Mouse (Mus musculus) heart, adult 11 months (tissue): ENCODE measurements around the gene Gm4353.

Experiments
- DNase-seq: peaks from one replicate; pipeline ENCODE4 v3.0.0; 2022

The Gm4353 gene

DNA sequence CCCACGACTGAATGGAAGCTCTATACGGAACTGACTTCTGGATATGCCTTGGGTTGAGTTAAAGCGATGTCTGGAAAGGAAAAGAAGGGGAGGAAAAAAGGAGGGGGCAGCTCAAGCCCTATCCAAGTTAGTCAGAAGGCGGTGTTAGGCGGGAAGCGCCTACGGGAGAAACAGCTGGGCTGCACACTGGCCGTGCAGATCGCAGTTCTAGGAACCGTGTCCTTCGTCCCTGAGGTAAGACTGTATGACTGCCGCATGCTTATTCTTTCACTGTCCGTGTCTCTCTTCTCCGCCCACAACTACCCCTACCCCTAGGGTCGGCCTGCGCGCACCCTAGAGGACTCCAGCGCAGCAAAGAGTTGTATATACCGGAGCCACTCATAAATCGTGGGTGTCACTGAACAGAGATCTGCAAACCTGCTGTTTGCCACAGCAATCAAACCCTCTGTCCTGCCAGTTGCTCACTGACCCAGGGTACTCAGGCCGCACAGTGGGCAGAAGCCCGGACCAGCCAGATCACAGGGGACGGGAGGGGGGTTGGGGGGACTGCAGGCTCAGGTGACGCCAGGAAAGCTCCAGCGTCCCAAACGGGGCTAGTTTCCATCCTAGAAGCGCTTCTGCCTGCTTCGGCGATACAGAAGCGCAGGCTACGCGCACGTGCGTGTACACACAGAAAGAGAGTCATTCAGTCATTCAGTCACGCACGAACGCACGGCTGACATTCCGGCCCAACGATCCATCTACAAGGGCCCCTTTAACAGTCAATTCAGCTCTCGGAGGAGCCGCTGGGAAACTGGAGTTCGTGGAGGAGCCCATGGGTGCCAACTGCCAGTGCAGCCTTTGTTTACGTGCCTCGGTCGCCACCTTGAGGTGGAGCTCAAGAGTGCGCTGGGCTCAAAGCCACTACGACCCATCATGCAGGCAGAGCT, 44.6 kb downstream of the Gm4353 start:
- DNase-seq = peak; percentile 97

DNA sequence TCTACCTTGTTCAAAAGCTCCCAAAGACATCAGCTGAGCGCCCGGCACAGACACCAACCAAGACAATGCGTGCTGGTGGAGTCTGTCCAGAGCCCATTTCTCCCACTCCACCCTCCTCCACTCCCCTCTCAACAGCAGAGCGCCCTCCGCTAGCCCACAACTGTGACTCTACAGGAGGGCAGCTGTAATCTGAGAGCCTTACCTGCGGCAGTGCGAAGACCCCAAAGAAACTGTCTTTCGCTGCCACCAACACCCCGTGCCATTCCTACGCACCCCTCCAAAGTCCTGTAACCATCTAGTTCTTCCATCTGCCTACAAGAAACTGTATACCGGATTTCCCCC, 45.3 kb downstream of the Gm4353 start, which contains the start of gene 1110004F10Rik:
Gene 1110004F10Rik (plus strand): TSS at position 202 of the 342 bp plus-strand sequence.
- DNase-seq = peak; percentile 87

DNA sequence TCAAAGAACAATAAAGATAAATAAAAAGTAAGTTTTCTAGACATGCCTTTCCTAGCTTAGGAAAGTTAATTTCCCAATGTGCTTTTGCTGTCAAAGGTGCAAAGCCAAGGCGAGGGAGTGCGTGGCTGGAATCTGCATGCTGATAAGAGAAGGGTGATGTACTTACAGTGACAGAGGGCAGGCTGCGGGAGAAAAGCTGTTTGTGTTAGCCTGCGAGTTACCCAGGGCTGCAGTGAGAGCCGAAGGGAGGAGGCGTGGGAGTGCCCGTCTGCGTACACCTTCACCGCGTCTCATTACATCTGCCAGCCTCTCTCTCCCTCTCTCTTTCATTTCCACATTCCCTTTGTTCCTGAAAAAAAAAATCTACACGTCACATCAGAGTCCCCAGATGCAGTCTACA, 45.9 kb downstream of the Gm4353 start, which contains the start of gene Sox6:
Gene Sox6 (minus strand): TSS at position 286 of the 400 bp plus-strand sequence.
- peak; percentile 85 for DNase-seq

DNA sequence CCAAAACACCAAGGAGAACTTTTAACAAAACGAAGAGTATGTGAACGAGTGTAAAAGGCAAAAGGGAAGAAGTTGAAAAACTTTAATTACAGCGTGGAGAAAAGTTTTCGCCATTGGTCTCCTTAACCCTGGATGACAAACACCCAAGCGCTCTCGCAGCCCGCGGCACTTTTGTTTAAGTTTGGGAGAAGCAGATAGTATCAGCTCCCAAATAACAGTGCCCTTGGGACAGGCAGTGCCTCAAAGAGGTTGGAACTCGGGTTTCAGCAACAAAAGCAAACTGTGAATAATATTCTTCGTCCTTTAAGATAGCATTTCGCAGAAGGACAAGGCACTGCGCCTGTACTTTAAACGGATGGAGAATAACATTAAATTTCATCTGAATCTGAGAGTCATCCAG, 46.4 kb downstream of the Gm4353 start:
- peak; percentile 71 for DNase-seq

DNA sequence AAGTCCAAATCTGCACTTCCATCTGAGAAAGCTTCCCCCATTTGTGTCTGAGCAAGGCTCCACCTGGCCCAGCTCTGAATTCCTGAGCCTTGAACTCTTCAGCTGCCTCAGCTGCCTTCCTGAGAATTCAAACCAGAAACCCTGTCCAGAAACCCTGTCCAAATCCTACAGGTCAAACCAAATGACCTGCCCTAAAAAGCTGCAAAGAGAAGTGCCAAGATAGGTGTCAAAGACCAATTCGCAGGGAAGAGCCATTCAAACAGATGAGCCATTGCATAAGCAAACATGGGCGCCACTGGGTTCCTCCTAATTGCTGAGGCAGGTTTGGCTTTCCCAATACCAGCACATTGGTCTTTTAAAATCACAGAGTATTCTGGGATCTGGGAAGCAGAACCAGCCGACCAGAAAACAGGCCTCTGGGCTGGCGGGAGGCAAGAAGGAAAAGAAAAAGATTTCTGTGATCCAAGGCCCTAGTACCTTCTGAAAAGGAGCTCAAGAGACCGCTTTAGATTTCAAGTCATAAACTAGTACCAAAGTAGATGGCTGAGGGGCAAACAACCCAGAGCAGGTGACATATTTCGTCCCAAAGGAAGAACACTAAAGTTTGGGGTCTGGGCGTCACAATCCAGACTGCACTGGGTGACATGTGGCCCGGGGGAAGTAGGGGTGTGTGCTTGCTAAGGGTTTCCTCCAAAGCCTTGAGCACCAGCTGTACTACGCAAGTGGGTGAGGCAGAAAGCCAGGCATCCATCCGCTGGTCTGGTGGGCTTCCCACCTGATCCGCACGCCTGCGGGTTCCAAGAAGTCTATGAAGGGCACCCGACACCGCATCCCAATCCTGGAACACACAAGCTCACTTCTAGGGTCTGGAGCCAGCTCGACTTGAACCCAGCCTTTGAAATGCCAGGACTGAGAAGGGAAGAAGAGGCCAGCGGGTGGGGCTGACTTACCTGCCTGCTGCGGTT, 47.6 kb downstream of the Gm4353 start:
- peak; percentile 70 for DNase-seq

DNA sequence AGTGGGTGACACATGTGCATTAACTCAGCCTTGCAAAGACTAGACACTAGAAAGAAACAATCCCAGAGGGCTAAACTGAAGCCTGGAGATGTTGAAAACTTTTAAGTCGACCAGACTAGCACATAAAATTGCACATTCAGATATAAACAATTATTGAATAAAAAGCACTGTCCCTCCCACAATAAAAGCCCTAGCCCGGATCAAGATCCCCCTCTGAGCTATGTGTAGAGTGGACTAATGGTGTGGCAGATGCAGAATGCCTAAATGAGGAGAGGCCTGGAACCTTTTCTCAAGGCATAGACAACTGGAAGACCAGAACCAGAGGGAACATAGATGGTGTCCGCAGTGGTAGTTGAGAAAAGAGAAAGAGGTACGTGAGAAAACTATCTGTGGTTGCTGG, 48.9 kb downstream of the Gm4353 start:
- peak; percentile 68 for DNase-seq

DNA sequence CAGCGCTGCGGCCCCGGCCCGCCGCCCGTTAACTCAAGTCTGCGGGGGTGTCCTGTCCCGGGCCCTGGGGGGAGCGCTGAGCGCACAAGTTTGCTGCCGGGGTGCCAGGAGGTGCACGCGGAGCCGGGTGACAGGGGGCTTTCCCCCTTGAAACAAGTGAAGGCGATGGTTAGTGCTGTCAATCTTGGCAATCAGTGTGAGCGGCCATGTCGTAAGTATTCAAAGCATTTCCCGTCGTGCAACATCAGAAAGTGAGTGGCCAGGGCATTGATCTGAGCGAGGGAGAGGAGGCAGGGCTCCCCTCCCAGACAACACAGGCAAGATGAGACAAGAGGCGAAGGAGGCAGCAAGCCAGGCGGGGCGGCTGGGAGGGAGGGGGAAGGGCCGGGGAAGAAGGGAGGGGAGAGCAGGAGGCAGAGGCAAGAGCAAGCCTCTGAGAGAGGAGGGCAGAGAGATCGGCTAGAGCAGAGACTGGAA, 50.1 kb downstream of the Gm4353 start:
- peak; percentile 97 for DNase-seq

DNA sequence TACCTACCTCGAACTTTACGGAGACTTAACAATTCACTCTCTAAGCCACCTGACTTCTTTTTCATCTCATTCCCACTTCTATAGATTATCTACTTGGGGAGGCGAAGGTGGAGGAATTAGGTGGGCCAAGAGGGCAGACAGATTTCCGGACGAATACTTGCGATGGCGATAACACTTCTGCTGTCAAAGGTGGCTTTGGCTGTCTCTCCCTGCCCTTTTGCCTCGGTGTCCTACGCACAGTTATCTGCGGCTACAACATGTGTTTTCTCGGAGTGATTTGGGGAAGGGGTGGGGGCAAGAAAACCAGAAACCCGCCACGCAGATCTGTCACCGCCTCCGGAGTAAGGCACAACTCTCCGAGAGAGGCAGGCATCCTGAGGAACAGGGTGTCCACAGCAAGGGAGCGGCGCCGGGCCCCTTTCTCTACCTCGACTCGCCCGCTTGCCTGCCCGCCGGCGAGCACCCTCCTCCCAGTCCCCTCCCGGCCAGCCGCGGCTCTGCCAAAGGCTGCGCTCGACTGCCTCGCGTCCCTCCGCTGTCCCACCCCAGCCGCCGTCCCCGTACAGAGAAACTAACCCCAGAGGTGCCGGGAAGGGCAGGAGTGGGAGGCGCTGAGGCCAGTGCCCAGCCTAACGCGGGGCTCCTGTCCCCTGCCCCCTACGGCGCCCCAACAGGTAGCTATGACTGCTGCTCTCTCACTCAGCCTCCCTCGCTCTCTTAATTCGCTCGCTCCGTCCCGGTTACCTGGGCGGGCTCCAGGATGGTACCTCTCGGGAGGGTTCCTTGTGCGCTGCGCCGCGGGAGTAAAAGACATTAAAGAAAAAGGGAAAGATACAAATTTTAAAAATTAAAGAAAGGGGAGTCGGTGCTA, 50.8 kb downstream of the Gm4353 start:
- peak; percentile 97 for DNase-seq
